Mouse (Mus musculus) gastrocnemius, adult 18-20 months (tissue): Measurements from ENCODE around the gene Myl7. TPM values are rescaled to one million over a fixed set of nuclear protein-coding genes. Genes with fewer than 3 reads are reported as not detected.

ENCODE experiments used
- DNase-seq: peaks from one replicate; pipeline ENCODE4 v3.0.0; 2021; ENCODE audit warnings: low spot score
- total RNA-seq, 2 experiments: library from RNA; stranded (reverse); gene quantifications; 2 replicates each; pipeline ENCODE4 v1.2.3; 2021

Gene Myl7
- total RNA-seq, 2 experiments from 2014 or later, result not detected

- DNase-seq, result no peak
Measured at GRCm38 (mm10) chr11:5868324-5868723, 30.3 kb downstream of the Myl7 start.

- no peak for DNase-seq
Measured at GRCm38 (mm10) chr11:5867196-5867595, 31.4 kb downstream of the Myl7 start.

- DNase-seq, result peak; percentile 73
Measured at GRCm38 (mm10) chr11:5862394-5863105, 36.0 kb downstream of the Myl7 start.

GRCm38 (mm10) chr11:5861678-5862393 is 36.7 kb downstream of the Myl7 start, which contains the start of gene Aebp1:
Gene Aebp1, plus strand, starts transcription at chr11:5861947.
- peak; percentile 48 for DNase-seq

GRCm38 (mm10) chr11:5860639-5861038 is 37.9 kb downstream of the Myl7 start:
- no peak for DNase-seq

GRCm38 (mm10) chr11:5859883-5860550 is 38.6 kb downstream of the Myl7 start:
- DNase-seq, result no peak

- DNase-seq, result no peak
Measured at GRCm38 (mm10) chr11:5858723-5859122, 39.9 kb downstream of the Myl7 start.

GRCm38 (mm10) chr11:5856479-5857130 is 42.0 kb downstream of the Myl7 start:
- DNase-seq, result peak; percentile 42

GRCm38 (mm10) chr11:5855902-5856301 is 42.7 kb downstream of the Myl7 start:
- DNase-seq, result peak; percentile 65

- DNase-seq, result no peak
Measured at GRCm38 (mm10) chr11:5855481-5855880, 43.1 kb downstream of the Myl7 start.

- peak; percentile 64 for DNase-seq
Measured at GRCm38 (mm10) chr11:5852314-5852713, 46.3 kb downstream of the Myl7 start.

- no peak for DNase-seq
Measured at GRCm38 (mm10) chr11:5851021-5851736, 47.4 kb downstream of the Myl7 start.

GRCm38 (mm10) chr11:5850452-5850851 is 48.1 kb downstream of the Myl7 start:
- no peak for DNase-seq

- no peak for DNase-seq
Measured at GRCm38 (mm10) chr11:5849316-5849715, 49.3 kb downstream of the Myl7 start.

GRCm38 (mm10) chr11:5848741-5849140 is 49.8 kb downstream of the Myl7 start:
- DNase-seq, result peak; percentile 63

- DNase-seq, result peak; percentile 45
Measured at GRCm38 (mm10) chr11:5846639-5847345, 51.8 kb downstream of the Myl7 start.
